Mouse (Mus musculus) kidney, adult 10 weeks (tissue): ENCODE data around the gene Arrdc1. TPM values are rescaled to one million over a fixed set of nuclear protein-coding genes. Genes with fewer than 3 reads are reported as not detected.

Experiments
- polyA plus RNA-seq: library from polyadenylated mRNA; stranded (reverse); fragments of 350-450 nt; fragmentation: Illumina TruSeq; extraction: RNeasy Lipid Tissue Mini Kit (QIAGEN cat#74804); gene quantifications from one replicate; pipeline ENCODE4 v1.2.3, GENCODE M21; 2014; ENCODE audit warnings: low read depth, low replicate concordance

The Arrdc1 gene
- 5.8 TPM for polyA plus RNA-seq

DNA sequence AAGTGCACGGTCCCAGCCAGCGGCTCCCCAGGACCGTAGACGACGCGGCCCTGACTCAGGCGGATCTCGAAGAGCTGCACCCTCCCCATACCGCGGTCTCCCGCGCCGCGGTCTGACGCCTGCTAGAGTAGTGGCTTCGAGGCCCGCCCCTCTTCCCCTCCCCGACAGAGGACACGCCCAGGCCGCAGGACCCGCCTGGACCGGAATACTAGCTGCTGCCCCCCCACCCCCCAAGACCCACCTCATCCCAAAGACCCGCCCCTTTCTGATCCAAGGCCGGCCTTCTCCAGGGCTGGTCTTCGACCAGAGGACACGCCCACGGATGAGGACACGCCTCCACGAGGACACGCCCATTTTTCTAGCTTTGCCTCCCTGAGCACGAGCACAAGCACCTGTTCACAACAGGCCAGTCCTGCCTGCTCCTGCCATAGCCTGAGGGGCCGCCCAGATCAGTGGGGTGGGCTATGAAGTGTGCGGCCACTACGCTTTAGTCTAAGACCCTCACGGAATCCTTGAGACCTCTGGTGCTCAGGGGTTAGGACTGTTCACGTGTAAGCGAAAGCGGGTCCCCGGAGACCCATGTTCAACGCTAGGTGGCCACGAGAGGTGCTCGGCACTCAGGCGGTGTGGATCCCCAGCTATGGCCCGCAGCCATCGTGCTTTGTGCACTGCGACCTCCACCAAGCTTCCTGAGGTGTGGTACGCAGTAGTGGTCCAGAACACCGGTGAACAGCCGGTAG, at the start of gene Arrdc1:
Arrdc1 (minus strand) TSS at position 196 of the 740 bp plus-strand sequence.

DNA sequence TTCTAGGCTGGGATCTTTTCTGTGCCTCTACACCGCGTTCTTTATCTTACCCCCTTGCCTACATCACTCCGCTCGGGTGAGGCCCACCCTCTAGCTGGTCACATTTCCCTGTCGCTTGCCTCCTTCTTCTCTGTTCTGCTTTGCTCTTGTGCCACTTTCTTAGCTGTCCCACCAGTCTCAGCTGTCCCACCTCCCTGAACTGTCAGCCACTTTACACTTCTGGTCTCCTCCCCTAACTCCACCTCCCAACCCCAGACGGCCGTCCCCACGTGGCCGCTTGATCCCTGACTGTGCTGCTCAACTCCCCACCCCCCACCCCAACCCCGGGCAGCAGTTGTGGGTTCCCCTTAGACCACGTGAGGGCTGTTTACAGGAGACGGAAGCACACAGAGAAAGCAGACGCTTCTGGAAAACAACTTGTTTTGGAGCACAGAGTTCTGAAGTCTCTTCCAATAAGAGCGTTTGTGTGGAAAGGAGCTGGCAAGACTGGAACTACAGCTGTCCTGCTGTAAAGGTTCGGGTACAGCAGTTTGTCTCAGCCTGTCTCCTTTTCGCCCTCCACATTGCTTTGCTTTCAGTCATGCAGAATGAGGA, 40.7 kb upstream of the Arrdc1 start, which contains the start of gene Pnpla7:
Pnpla7 (plus strand) TSS at position 330 of the 594 bp plus-strand sequence.

GRCm38 (mm10) chr2:24974906-24975703, 40.1 kb upstream of the Arrdc1 start, which contains the start of gene Mrpl41:
Gene Mrpl41, minus strand, starts transcription at chr2:24975098.

DNA sequence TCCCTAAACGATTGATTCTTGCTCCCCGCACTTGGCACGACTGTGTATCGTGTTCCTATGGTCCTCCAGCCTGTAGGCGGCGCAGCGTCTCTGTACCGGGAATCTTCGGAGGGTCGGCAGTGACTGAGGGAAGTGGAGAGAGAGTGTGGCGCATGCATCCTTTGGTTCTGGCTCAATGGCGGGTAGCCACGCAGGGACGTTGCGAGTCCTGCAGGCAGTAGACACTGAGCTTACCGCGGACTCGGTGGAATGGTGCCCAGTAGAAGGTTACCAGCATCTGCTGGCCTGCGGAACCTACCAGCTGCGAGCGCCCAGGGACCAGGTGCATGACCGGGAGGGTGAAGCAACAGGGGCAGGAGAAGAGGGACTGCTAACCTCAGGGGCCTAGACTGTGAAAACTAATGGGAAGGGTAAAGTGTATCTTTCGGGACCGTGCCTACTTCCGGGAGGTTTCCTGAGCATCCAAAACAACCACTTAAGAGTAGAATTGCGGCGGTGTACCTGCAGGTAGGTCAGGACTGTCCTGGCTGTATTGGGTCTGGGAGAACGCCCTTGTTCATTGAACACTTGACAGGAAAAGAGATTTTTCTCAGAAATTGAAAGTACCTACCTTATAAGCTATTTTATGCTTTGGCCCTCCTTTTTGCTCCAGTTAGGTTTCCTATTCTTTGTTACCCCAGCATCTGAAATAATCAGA, 27.4 kb upstream of the Arrdc1 start, which contains the start of gene Dph7:
Dph7 (plus strand) TSS at position 97 of the 697 bp plus-strand sequence.

GRCm38 (mm10) chr2:24949421-24950188, 14.6 kb upstream of the Arrdc1 start, which contains the start of gene Zmynd19:
Gene Zmynd19, plus strand, starts transcription at chr2:24949792.

GRCm38 (mm10) chr2:24918930-24919838, 15.9 kb downstream of the Arrdc1 start, which contains the start of gene Ehmt1:
Gene Ehmt1, minus strand, starts transcription at chr2:24919614.

Other genes with a start within 250 kb of the Arrdc1 start
- gene Cacna1b, start 172.1 kb downstream of the Arrdc1 start, polyA plus RNA-seq = not detected
- gene Ehmt1, start 15.6 kb downstream of the Arrdc1 start, polyA plus RNA-seq = 7.0 TPM
- 4.8 TPM for gene Zmynd19, start 14.5 kb upstream of the Arrdc1 start, polyA plus RNA-seq
- gene Dph7, start 27.1 kb upstream of the Arrdc1 start, polyA plus RNA-seq = 2.9 TPM
- 60.8 TPM for gene Mrpl41, start 39.8 kb upstream of the Arrdc1 start, polyA plus RNA-seq
- gene Pnpla7, start 40.8 kb upstream of the Arrdc1 start, polyA plus RNA-seq = 5.4 TPM
- 4.0 TPM for gene Nsmf, start 119.1 kb upstream of the Arrdc1 start, polyA plus RNA-seq
- gene Entpd8, start 145.1 kb upstream of the Arrdc1 start, polyA plus RNA-seq = 4.9 TPM
- gene Noxa1, start 159.9 kb upstream of the Arrdc1 start, polyA plus RNA-seq = not detected
- 3.8 TPM for gene Nrarp, start 245.5 kb upstream of the Arrdc1 start, polyA plus RNA-seq